Mouse (Mus musculus): ENCODE data around the gene Sema3a.
A peak's percentile ranks its signal among the peaks of the same experiment; 100 is the strongest.

The Sema3a gene

DNA sequence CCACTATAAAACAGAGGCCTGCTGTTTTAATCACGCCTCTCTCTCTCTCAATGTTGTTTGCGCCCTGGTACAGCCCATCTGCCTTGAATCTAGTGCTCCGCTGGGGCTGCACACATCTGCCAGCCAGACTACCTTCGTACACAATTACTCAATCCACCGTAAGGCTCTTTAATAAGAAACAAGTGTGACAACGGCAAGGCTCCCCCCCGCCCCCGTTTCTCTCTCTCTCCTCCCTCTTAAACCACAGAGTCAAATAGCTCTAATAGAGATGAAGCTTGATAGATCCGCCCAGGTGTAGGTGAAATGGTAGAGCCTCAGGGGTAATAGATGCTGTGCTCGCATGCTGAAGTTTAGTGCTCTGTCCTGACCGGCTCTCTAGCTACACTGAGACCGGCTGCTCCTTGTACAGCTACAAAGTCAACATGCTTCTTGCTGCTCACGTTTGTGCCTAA lies at the start of gene Sema3a:
Sema3a (plus strand) TSS at position 174 of the 452 bp plus-strand sequence.
- DNase-seq (ENCODE audit: low read depth): no peak

DNA sequence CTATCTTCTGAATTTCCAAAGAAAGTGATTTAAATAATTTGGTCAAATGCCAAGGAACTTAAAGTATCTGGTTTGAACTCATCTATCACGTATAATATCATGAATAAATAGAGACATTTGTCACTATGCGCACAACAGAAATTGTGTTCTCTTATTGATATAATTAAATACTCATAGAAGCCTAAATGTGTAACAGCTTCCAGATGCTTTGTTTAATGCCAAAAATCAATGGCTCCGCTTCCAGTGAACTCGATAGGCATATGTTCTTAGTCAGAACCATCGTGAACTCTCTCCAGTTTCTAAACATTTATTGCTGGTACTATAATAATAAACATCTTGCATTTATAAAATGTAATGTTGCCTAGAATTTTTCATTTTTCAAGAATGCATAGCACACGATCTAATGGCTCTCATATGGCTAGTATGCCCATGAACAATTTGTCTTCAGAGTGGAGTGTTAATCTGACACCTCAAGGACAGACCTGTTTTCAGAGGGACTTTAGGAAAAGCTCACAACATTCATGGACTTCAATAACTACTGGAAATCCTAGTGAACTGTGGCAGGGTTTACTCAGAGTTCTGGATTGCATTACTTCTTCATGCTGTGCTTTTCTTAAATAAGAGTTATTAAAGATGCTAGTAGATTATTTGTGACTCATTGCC lies 40.3 kb upstream of the Sema3a start:
- no peak for DNase-seq (ENCODE audit: low read depth)

DNA sequence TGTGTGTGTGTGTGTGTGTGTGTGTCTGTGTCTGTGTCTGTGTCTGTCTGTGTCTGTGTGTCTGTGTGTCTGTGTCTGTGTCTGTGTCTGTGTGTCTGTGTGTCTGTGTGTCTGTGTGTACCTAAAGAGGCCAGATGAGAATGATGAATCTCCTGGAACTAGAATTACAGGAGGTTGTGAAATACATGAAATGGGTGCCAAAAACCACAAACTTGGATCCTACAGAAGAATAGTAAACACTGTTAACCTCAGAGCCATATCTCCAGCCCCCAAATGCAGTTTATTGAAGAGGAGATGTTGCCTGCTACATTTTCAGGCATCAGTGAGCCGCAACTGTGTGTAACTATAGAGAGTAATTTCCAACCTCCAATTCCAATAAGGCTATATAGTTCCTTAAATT lies 34.8 kb upstream of the Sema3a start:
- peak; percentile 64 for DNase-seq (ENCODE audit: low read depth)

DNA sequence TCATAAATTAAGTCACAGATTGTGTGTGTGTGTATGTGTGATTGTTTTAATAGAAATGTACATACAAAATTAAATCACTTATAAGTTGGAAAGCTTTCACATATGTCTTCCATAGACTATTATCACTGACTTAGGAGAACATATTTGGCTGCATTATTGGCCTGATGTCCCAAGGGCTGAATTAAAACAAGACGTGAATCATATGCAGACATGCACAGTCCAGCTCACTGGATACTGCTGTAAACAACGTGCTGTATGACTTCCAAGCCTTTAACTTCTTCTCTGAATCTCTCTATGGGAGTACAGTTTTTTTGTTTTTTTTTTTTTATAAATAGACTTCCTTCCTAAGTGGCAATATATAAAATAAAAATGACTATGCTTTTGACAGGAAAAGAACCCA lies 15.7 kb upstream of the Sema3a start:
- no peak for DNase-seq (ENCODE audit: low read depth)

DNA sequence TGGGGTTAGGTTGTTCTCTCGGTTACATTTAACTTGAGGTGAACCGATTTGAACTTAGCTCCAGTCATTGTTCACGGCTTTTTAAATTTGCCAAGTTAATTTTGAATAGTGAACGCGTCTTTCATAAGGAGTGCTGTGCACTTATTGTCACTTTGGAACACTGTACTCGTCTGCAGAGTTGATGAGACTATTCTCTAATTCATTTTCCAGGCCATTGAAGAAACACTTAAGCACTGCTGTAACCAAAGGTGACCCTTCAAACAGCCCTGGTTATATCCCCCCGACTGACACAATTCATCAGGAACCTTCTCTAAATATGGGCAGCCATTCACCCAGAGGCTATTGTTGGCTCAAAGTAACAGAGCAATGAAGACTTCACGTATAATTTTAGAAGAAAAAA lies 8.0 kb upstream of the Sema3a start:
- DNase-seq (ENCODE audit: low read depth): no peak

DNA sequence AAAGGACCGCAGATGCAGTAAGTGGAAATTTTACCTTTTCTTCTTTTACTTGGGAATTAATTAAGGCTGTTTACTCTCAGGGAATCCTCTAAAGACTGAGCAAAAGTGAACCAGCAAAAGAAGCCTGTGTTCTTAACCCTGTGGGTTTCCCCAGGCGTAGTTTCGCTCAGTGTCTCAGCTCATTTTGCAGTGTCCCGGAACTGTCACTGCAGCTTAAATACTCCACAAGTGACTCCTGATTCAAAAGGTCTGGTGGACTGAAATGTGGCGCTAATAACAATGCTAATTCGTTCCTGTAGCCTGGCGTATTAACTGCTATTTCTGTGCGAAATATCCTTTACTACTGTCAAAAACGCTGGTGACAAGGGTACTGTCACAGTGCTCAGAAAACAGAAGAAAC lies 543 bp downstream of the Sema3a start:
- no peak for DNase-seq (ENCODE audit: low read depth)

DNA sequence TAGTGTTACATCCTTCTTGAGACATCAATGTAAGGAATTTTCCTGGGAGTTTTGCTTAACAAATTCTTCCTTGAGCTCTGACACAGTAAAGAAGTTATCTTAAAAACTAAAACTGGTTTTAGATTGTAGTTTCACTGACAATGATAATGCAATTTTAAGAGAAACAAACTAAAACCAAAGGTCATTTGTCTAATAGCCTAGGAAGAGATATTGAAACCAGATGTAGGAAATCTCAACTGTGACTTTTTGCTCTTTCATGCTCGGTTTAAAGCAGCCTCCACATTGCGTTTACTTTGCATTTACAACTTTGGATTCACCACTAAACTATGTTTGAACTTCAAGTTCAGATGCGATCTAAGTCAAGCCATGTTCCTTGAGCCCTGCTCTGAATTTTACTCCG lies 982 bp downstream of the Sema3a start:
- no peak for DNase-seq (ENCODE audit: low read depth)

DNA sequence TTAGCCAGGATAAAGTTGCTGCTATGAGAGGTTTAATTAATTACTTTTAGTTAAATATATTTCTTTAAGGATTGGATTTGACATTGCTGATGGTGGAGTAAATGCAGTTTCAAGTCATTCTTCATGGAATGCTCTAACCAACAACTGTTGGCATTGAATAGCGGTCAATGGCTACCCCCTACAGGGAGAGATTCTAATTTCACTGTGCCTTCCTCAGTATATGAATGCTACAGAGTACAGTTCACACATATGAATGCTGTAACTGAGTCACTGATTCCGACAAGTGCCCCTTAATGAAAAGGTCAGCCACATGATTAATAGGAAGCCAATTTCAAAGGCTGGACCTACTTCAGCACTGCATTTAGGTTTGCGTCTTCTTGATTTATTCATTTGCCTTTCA lies 1.9 kb downstream of the Sema3a start:
- no peak for DNase-seq (ENCODE audit: low read depth)

DNA sequence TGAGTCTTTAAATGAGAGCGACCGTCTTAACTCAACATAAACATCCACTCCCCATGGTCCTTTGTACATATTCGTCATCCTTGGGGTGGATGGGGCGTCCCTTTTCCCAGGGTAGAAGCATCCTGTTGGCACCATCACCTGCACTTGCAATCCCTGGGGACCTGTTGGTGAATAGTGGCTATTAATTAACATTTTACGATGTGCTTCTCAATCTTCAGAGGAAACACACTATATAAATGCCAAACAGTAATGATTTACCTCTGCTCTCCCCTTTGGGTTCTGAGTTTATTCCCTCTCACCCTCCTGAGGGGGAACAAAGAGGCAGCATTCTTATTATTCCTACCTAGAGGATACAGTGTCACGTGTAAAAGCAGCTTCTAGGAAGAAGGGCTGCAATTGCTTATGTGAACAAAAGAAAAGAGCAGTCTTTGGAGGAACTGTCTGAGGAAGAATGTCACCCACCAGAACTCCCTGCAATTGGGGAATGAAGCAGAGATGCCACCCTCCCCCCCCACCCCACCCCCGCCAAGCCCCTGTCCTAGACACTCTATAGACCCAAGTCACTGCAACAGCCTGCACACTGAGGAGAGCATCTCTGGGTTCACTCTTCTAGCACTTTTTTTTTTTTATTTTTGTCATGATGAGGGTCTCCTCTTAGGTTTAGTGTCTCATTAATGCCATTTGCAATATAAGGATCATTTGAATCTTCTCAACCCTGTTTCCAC lies 19.7 kb downstream of the Sema3a start:
- DNase-seq (ENCODE audit: low read depth): no peak

DNA sequence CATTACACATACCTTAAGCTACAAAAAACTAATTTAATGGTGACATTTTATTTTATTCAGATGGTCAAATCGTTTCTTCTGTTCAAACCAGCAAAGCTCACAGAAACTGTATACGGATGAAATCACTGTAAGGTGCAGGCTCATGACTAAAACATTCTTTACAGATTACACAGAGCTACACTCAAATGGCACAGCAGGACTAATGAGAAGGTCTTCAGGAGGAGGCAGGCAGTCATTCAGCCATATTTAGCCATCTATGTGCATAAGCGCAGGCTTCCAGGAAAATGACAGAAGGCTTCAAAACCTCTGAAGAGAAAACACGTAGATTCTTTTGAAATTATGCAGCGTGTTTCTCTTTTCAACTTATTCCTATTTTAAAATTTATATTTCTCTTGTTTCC lies 24.7 kb downstream of the Sema3a start:
- no peak for DNase-seq (ENCODE audit: low read depth)

DNA sequence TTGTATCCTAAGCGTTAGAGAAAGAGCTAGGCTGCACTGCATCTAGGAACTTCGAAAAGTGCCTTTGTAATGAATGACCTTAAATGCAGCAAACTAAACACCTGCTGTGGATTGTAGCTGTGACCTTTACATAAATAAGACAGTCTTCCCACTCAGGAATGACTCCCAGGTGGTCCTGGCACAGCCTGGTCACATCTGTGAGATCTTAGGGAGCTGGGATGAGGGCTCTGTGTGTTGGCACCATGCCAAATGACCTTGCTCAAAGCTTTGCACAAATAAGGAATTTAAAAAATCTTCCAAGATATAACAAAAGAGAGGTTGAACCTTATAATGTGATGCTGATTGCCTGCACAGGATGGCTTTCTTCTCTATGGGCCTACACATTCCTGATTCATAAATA lies 25.8 kb downstream of the Sema3a start:
- no peak for DNase-seq (ENCODE audit: low read depth)

DNA sequence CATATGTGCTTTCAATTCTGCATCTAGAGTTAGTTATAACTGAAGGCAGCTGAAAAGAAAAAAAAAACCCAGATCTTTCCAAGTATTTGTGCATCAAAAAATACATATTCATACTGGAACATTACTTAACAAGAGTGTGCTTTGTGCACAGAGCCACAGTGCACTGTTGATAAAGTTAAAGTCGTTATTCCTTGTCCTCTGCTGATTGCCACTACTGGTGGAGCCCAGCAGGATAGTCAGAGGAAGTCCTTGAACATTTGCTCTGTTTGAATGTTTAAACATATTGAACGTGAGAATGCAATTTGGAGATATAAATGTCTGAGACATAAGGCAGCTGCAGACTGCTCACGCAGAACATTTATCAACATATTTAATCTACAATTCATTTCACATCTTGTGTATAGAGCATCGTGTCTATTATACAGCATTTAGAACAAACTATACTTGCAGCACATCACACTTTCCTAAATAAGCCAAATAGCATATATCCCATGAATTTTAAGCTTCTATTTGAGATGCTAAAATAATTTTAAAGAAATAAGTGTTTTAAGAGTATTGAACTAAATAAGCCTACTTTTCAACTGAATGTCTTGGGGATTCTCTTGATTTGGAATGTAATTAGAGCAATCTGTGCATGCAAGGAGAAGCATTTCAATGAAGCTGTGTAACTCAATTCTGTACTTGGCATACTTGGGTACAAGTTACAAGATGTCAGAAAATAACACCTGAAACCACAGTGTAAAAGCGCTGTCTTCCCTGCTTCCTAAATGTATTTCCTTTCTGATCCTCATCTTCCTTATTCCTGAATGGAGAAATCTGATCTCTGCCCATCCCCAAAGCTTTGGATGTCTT lies 32.8 kb downstream of the Sema3a start:
- DNase-seq (ENCODE audit: low read depth): no peak

DNA sequence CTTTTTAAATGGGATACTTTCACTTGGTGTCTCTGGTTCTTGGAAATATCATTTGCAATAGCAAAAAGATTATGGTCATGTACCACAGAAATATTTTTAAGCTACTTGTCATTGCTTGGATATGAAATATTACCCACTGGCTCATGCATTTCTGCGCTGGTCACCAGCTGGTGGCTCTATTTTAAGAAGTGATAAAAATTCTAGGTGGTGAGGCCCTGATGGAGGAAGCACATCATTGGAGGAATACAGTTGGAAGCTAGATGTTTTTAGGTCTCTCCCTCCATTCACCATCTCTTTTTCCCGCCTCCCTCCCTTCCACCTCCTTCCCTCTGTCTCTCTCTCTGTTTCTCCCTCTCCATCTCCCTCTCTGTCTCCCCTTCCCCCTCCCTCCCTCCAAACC lies 57.0 kb downstream of the Sema3a start:
- DNase-seq (ENCODE audit: low read depth): no peak

DNA sequence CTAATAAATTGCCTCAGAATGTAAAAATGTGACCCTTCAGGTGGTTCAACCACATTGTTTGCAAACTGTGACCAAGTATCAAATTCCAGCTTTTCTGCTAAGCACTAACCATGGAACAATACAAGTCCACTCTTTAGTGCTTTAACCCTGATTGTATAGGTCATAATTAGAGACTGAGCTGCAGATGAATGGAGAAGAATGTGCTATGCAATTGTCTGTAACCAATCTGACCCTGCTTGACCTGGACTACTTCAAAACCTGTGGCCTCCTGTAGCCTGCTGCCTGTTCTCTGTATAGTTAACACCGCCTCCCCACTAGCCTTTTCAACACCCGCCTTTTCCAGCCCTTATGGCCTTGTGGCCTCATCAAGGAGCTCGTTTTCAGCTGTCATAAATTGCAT lies 72.7 kb downstream of the Sema3a start:
- DNase-seq (ENCODE audit: low read depth): no peak

DNA sequence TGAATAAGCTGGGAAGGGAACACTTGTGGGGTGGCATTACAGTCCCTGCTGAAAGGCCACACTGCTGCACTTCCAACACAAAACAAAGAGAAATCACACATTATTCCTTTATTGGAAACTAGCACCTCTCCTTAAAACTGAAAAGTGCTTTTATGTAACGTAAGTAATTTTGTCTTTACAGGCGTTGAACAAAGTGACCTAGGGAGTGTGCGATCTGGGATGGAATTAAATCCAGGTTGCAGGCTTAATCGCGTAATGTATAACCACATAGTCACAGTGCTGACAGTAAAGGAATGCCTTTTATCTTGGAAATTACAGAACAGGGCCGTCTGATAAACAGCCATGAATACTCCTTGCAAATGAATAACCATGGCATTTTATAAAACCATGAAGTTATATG lies 74.5 kb downstream of the Sema3a start:
- DNase-seq (ENCODE audit: low read depth): no peak

DNA sequence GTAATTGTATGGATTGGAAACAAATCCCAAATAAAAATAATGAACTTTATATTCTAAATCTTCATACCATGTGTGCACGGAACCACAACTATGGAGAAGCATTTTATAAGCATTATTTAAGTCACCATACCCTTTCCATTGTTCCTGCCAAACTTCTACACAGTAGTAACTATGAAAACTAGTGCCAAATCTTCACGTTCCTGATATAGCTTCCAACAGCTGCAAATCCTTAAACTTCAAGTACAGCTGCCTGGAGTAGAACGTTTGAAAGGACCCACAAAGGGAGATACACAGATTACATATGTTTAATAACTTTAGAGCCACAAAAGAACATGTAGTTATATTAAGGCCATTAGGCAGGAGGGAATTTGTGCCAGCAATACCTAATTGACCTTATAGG lies 130.1 kb downstream of the Sema3a start:
- DNase-seq (ENCODE audit: low read depth): no peak

DNA sequence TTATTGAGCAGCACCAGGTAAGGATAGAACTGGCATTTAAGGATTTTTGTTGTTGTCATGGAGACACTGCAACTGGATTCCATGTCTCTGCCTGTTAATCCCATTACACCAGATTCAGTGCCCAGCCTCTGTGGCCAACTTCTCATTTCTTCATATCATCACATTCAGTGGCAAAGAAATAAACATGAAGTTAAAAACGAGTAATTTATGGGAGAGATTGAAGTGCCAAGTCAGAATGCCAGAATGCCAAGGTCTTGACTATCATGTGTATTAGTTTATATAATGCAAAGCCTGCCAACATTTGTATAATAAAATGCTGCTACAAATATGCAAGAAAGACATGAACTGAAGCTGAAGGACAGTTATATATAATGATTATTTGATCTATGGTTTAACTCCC lies 131.1 kb downstream of the Sema3a start:
- DNase-seq (ENCODE audit: low read depth): peak; percentile 2

DNA sequence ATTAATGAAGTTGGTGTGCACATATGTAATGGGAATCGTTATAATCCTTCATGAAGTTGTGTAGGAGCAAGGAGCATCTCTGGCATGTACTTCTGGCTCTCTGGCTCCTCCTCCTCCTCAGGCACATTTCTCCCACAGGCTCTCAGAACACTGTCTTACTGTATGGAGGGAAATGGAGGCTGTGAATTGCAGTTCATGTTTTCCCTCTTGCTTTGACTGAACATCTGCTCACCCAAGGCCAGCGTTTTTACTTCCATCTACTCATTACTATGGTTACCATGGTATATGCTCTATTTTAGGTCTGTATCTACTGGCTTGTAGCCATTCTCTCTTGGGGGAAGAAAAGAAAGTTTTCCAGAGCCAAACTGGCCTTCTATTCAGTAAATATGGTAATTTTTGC lies 137.9 kb downstream of the Sema3a start:
- no peak for DNase-seq (ENCODE audit: low read depth)

DNA sequence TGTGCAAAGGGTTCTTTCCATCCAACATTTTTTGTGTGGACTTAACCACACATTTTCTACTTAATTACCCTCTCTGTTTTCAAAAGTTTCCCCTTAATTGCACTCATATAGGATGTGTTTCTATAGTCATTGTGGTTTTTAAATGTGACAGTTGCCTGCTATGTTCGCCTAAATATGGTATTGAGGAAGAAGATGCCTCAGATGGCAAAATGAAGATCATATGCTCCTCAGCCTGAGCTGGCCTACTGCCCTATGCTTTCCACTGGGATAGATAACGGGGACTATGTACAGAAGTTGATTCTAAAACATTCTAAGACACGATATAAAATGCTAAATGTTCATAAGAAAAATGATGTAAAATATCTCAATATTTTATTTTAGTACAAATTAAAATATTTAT lies 138.3 kb downstream of the Sema3a start:
- no peak for DNase-seq (ENCODE audit: low read depth)

DNA sequence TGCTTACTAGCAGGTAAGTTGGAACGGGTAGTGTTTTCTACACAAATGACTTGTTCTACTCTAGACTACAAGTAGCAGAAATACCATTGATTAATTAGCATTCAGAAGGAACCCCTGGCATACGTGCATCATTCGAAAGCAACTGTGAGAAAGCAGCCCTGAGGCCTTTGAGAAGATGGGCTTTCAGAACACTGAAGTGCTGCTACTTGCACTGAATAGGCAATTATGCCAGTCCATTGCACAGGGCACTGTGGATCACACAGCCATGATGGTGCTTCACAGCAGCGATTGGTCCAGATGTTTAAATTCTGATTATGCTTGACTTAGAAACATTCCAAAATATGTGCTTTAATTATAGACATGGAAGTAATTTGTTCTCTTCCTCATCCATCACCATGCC lies 187.5 kb downstream of the Sema3a start:
- no peak for DNase-seq (ENCODE audit: low read depth)

DNA sequence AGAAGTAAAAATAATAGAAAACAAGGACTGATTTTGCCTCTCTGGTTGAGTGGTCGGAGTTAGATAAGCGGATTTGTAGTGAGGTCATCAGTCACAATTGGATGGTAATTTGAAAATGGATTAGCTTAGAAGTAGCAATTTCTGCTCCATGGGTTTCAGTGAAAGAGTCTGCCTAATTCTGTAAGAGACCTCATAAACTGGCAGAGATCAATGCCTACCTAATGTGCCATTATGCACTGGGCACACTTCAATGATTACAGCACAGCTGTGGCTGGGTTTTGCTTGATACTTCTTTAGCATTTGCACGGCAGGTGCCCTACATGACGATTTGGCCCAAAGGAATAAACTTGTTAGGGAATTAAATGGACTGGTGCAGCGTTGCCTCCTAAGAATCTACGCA lies 188.8 kb downstream of the Sema3a start:
- DNase-seq (ENCODE audit: low read depth): no peak

DNA sequence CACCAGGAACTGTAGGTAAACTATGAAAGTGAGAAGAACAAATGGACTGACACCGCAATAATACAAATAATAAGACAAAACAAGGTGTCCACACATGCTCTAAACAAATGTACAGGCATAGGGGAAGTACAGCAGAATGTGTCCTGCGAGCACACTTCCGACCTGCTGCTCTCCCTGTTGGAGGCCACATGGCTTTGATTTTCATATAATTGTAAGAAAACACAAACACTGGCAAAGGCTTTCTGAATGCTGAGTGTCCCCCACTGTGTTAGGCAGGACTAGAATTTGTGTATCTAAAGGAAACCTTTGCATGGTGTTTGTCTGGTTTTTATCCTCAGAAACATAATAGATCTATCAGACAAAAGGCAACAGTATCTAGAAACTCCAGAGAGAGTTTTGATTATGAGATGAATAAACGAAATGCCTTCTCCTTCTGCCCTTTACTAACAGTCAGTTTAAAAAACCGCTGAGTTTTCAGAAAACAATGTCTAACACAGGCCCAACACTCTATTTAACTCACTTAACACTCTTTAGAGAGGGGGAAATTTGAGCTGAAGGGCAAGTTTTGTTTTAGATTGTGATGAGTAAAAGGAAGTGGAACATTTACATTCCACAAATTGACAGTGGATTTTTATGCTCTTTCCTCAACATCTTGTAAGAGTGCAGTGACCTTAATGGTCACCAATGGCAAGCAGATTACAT lies 193.7 kb downstream of the Sema3a start:
- DNase-seq (ENCODE audit: low read depth): no peak

All from fibroblast of lung, adult 2 months (primary cell).